Mouse (Mus musculus): ENCODE measurements around the gene Elmod2. TPM values are rescaled to one million over a fixed set of nuclear protein-coding genes. Genes with fewer than 3 reads are reported as not detected.
A peak's percentile ranks its signal among the peaks of the same experiment; 100 is the strongest.

The Elmod2 gene
- polyA plus RNA-seq, 2 experiments: 11.6 to 16.3 TPM

GRCm38 (mm10) chr8:83351315-83351714 is 19.0 kb upstream of the Elmod2 start:
- no peak overlapping the region for H3K4me3 ChIP-seq (replicated peaks; ENCODE audit: low read length)
- H3K27me3 ChIP-seq (ENCODE audit: control insufficient read depth, insufficient read depth, low read length): no peaks in the 10 kb centered on the region
- no peaks in the 10 kb centered on the region for H3K9me3 ChIP-seq (ENCODE audit: control insufficient read depth, low read length)
- 97% methylated on average over 2 of the region's 2 CpGs for WGBS
- H3K9ac ChIP-seq (ENCODE audit: low read depth, low read length, severe bottlenecking): no peak overlapping the region
- ATAC-seq (ENCODE audit: low FRiP score, low read depth) (no peak), DNase-seq (ENCODE audit: low spot score) (no peak)
- H3K36me3 ChIP-seq (ENCODE audit: control insufficient read depth, insufficient read depth, low read length): no peaks in the 10 kb centered on the region
- H3K4me1 ChIP-seq (ENCODE audit: control insufficient read depth, insufficient read depth, low read length): no peaks in the 10 kb centered on the region
- no peak overlapping the region for H3K27ac ChIP-seq (replicated peaks; ENCODE audit: low read depth, low read length)
- no peak overlapping the region for H3K4me2 ChIP-seq (replicated peaks; ENCODE audit: low read depth, low read length, severe bottlenecking)
- no peak for TF ChIP-seq POLR2A (IDR thresholded peaks at IDR 0.05; ENCODE audit: borderline replicate concordance, extremely low read depth, insufficient read depth, insufficient read length)

- Histone ChIP-seq H3K4me1 (ENCODE audit: control insufficient read depth, insufficient read depth, low read length) (no peaks in the 10 kb centered on the region), H3K36me3 (ENCODE audit: control insufficient read depth, insufficient read depth, low read length) (no peaks in the 10 kb centered on the region), H3K4me2 (replicated peaks; ENCODE audit: low read depth, low read length, severe bottlenecking) (no peak within 1 kb of the TSS), H3K9ac (ENCODE audit: low read depth, low read length, severe bottlenecking) (no peak within 1 kb of the TSS), H3K27me3 (ENCODE audit: control insufficient read depth, insufficient read depth, low read length) (no peaks in the 10 kb centered on the region), H3K9me3 (ENCODE audit: control insufficient read depth, low read length) (no peaks in the 10 kb centered on the region), H3K4me3 (replicated peaks; ENCODE audit: low read length) (no peak within 1 kb of the TSS), H3K27ac (replicated peaks; ENCODE audit: low read depth, low read length) (no peak within 1 kb of the TSS)
- 79% methylated on average over 18 of the region's 18 CpGs for WGBS
- DNase-seq (ENCODE audit: low spot score) (no peak), ATAC-seq (ENCODE audit: low FRiP score, low read depth) (no peak)
- no peak for TF ChIP-seq POLR2A (IDR thresholded peaks at IDR 0.05; ENCODE audit: borderline replicate concordance, extremely low read depth, insufficient read depth, insufficient read length)
Measured at GRCm38 (mm10) chr8:83348263-83348662, 16.0 kb upstream of the Elmod2 start, which contains the start of gene Mgat4d. Gene Mgat4d (plus strand): TSS chr8:83348471.

- Histone ChIP-seq H3K27me3 (ENCODE audit: control insufficient read depth, insufficient read depth, low read length) (no peaks in the 10 kb centered on the region), H3K4me1 (ENCODE audit: control insufficient read depth, insufficient read depth, low read length) (no peaks in the 10 kb centered on the region), H3K4me3 (replicated peaks; ENCODE audit: low read length) (no peak overlapping the region), H3K9ac (ENCODE audit: low read depth, low read length, severe bottlenecking) (no peak overlapping the region), H3K9me3 (ENCODE audit: control insufficient read depth, low read length) (no peaks in the 10 kb centered on the region), H3K36me3 (ENCODE audit: control insufficient read depth, insufficient read depth, low read length) (no peaks in the 10 kb centered on the region), H3K27ac (replicated peaks; ENCODE audit: low read depth, low read length) (no peak overlapping the region), H3K4me2 (replicated peaks; ENCODE audit: low read depth, low read length, severe bottlenecking) (no peak overlapping the region)
- TF ChIP-seq POLR2A (IDR thresholded peaks at IDR 0.05; ENCODE audit: borderline replicate concordance, extremely low read depth, insufficient read depth, insufficient read length): no peak
- ATAC-seq (ENCODE audit: low FRiP score, low read depth) (no peak), DNase-seq (ENCODE audit: low spot score) (peak; percentile 57)
Measured at GRCm38 (mm10) chr8:83342693-83343092, 10.4 kb upstream of the Elmod2 start.

- no peaks in the 10 kb centered on the region for H3K27me3 ChIP-seq (ENCODE audit: control insufficient read depth, insufficient read depth, low read length)
- no peak overlapping the region for H3K4me2 ChIP-seq (replicated peaks; ENCODE audit: low read depth, low read length, severe bottlenecking)
- H3K27ac ChIP-seq (replicated peaks; ENCODE audit: low read depth, low read length): no peak overlapping the region
- TF ChIP-seq POLR2A (IDR thresholded peaks at IDR 0.05; ENCODE audit: borderline replicate concordance, extremely low read depth, insufficient read depth, insufficient read length): no peak
- no peaks in the 10 kb centered on the region for H3K4me1 ChIP-seq (ENCODE audit: control insufficient read depth, insufficient read depth, low read length)
- no peak overlapping the region for H3K4me3 ChIP-seq (replicated peaks; ENCODE audit: low read length)
- DNase-seq (ENCODE audit: low spot score) (no peak), ATAC-seq (ENCODE audit: low FRiP score, low read depth) (no peak)
- no peaks in the 10 kb centered on the region for H3K9me3 ChIP-seq (ENCODE audit: control insufficient read depth, low read length)
- 87% methylated on average over 3 of the region's 3 CpGs for WGBS
- H3K36me3 ChIP-seq (ENCODE audit: control insufficient read depth, insufficient read depth, low read length): no peaks in the 10 kb centered on the region
- no peak overlapping the region for H3K9ac ChIP-seq (ENCODE audit: low read depth, low read length, severe bottlenecking)
Measured at GRCm38 (mm10) chr8:83342076-83342475, 9.8 kb upstream of the Elmod2 start.

GRCm38 (mm10) chr8:83332864-83333263 is 578 bp upstream of the Elmod2 start:
- Histone ChIP-seq H3K9ac (ENCODE audit: low read depth, low read length, severe bottlenecking) (peak overlapping the region; percentile 43), H3K27me3 (ENCODE audit: control insufficient read depth, insufficient read depth, low read length) (no peaks in the 10 kb centered on the region), H3K4me1 (ENCODE audit: control insufficient read depth, insufficient read depth, low read length) (peaks cover 2% of the 10 kb centered on the region; the same call in 1 of the 2 replicates), H3K4me2 (replicated peaks; ENCODE audit: low read depth, low read length, severe bottlenecking) (peak overlapping the region; percentile 91), H3K9me3 (ENCODE audit: control insufficient read depth, low read length) (no peaks in the 10 kb centered on the region), H3K27ac (replicated peaks; ENCODE audit: low read depth, low read length) (no peak overlapping the region), H3K36me3 (ENCODE audit: control insufficient read depth, insufficient read depth, low read length) (0 out of 2 replicates have a peak, but pooled peaks cover 9% of the 10 kb centered on the region), H3K4me3 (replicated peaks; ENCODE audit: low read length) (peak overlapping the region; percentile 67)
- DNase-seq (ENCODE audit: low spot score) (no peak), ATAC-seq (ENCODE audit: low FRiP score, low read depth) (no peak)
- 7% methylated on average over 7 of the region's 7 CpGs for WGBS
- TF ChIP-seq POLR2A (IDR thresholded peaks at IDR 0.05; ENCODE audit: borderline replicate concordance, extremely low read depth, insufficient read depth, insufficient read length): no peak

- peak overlapping the region; percentile 91 for H3K4me2 ChIP-seq (replicated peaks; ENCODE audit: low read depth, low read length, severe bottlenecking)
- no peaks in the 10 kb centered on the region for H3K9me3 ChIP-seq (ENCODE audit: control insufficient read depth, low read length)
- ATAC-seq (ENCODE audit: low FRiP score, low read depth) (no peak), DNase-seq (ENCODE audit: low spot score) (peak; percentile 26)
- peaks cover 2% of the 10 kb centered on the region; the same call in 1 of the 2 replicates for H3K4me1 ChIP-seq (ENCODE audit: control insufficient read depth, insufficient read depth, low read length)
- H3K27me3 ChIP-seq (ENCODE audit: control insufficient read depth, insufficient read depth, low read length): no peaks in the 10 kb centered on the region
- no peak for TF ChIP-seq POLR2A (IDR thresholded peaks at IDR 0.05; ENCODE audit: borderline replicate concordance, extremely low read depth, insufficient read depth, insufficient read length)
- WGBS: 8% methylated on average over 7 of the region's 7 CpGs
- H3K36me3 ChIP-seq (ENCODE audit: control insufficient read depth, insufficient read depth, low read length): 0 out of 2 replicates have a peak, but pooled peaks cover 9% of the 10 kb centered on the region
- H3K27ac ChIP-seq (replicated peaks; ENCODE audit: low read depth, low read length): no peak overlapping the region
- H3K9ac ChIP-seq (ENCODE audit: low read depth, low read length, severe bottlenecking): peak overlapping the region; percentile 79
- peak overlapping the region; percentile 67 for H3K4me3 ChIP-seq (replicated peaks; ENCODE audit: low read length)
Measured at GRCm38 (mm10) chr8:83331567-83331898, 753 bp downstream of the Elmod2 start.

Measured in limb, embryonic 14.5 days (tissue).